Mouse (Mus musculus) frontal cortex, postnatal 14 days (tissue): ENCODE data around the gene Olfr1101.

Experiments
- DNase-seq, 2 experiments: peaks; one replicate each; pipeline ENCODE4 v3.0.0; 2022; ENCODE audit warnings: low spot score in 2 of 2

Gene Olfr1101

DNA sequence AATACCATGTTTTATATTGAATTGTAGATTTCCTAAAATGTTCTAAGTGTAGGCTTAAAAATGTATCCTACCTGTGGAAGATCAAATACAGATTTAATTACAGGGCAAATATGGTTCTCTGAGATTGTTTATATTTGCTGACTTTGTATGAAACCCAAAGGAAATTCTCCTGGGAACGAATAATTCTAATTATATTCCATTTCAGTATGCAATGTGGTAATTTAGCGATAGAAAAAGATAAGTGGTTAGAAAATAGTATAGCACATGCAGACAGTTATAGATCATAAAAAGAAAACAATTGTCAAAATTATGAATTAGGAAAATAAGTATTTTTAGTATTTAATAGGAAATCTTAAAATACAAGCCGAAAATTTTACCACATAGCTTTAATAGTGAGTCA lies at the start of gene Olfr1101:
TSS of gene Olfr1101 (minus strand) at position 101 of the 400 bp plus-strand sequence.
- no peak for DNase-seq

GRCm38 (mm10) chr2:87036431-87036830 lies 45.4 kb upstream of the Olfr1101 start, which contains the start of gene Olfr1105:
Gene Olfr1105, minus strand, starts transcription at chr2:87036531.
- DNase-seq, result no peak

- DNase-seq, result no peak
Measured at GRCm38 (mm10) chr2:87026980-87027379, 36.0 kb upstream of the Olfr1101 start, which contains the start of gene Olfr1104. Gene Olfr1104, minus strand, starts transcription at chr2:87027080.

GRCm38 (mm10) chr2:86998098-86998497 lies 7.1 kb upstream of the Olfr1101 start, which contains the start of gene Olfr1102:
Gene Olfr1102, plus strand, starts transcription at chr2:86998398.
- DNase-seq, result no peak

DNA sequence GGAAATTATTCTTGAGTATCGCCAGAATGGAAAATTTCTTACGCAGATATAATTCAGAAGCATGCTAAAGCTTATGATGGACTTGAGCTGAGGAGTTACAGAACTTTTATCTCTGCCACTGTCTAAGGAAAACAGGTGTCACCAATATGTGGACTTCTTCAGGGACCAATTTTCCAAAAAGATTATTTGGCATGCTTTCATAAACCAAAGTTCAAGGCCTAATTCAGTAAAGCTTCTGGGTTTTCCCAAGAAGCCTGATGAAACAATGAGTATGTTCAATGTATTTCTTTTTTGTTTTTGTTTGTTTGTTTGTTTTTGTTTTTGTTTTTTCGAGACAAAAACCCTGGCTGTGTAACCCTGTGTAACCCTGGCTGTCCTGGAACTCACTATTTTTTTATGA lies 11.2 kb downstream of the Olfr1101 start, which contains the start of gene Olfr1100:
TSS of gene Olfr1100 (minus strand) at position 101 of the 400 bp plus-strand sequence.
- DNase-seq, result no peak

DNA sequence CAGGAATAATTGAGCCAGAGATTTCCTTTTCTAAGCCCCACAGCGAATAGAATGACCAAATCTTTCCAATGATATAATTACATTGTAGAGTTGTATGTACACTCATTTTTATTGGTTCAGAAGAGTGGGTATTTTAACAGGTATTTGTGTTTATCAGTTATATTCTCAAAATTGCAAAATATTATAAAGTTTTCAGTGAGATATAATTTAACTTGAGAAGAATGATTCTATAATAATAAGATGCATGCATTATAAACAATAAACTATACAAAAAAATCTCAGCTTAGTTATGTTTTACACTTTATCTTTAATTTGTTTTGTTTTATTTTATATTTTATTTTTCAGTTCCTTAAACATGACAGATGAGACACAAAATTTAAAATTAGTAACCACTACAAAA lies 30.4 kb downstream of the Olfr1101 start, which contains the start of gene Olfr1099:
TSS of gene Olfr1099 (minus strand) at position 101 of the 400 bp plus-strand sequence.
- DNase-seq, result no peak
